Mouse (Mus musculus) central nervous system, embryonic 14 days (tissue): ENCODE measurements around the gene Map9. TPM values are rescaled to one million over a fixed set of nuclear protein-coding genes. Genes with fewer than 3 reads are reported as not detected.

Experiments used
- polyA plus RNA-seq: library from polyadenylated mRNA; depleted of rRNA; stranded (reverse); fragments of >200 nt; gene quantifications from 2 replicates; pipeline ENCODE4 v1.2.3, GENCODE M21; 2012; rRNA removed

Gene Map9
- 20.7 and 23.0 TPM in 2 replicates for polyA plus RNA-seq

GRCm38 (mm10) chr3:82357797-82358524 is at the start of gene Map9:
TSS of gene Map9 (plus strand) at chr3:82358044.

Other genes starting within 250 kb of the Map9 start
- gene Gucy1a1, start 212.3 kb upstream of the Map9 start, polyA plus RNA-seq, result 10.8 and 13.8 TPM in 2 replicates
- 1.2 TPM in 2 replicates for gene Npy2r, start 190.0 kb downstream of the Map9 start, polyA plus RNA-seq